Mouse (Mus musculus) hindbrain, embryonic 12.5 days (tissue): ENCODE measurements at regions not wholly inside any gene's neighbourhood (a gene's known extent, or its start where the extent isn't known, plus 50 kb on each side); places are given as distances from the start of the nearest gene placed in this dataset.

ENCODE experiments used
- ATAC-seq: fragments of 200-750 bp; cut with Nextera tagmentation; 2 replicates; pipeline ENCODE4 v1.8.0; 2017; ENCODE audit warnings: moderate TSS enrichment; ENCODE audit not compliant: low FRiP score
- H3K27ac ChIP-seq: fragments of 300-500 bp; sonication (generic); 2 replicates; pipeline ENCODE4 v1.5.1; 2016; ENCODE audit warnings: mild to moderate bottlenecking
- H3K27me3 ChIP-seq: fragments of 300-500 bp; sonication (generic); 2 replicates; pipeline ENCODE4 v1.6.1; 2016; ENCODE audit warnings: mild to moderate bottlenecking
- H3K36me3 ChIP-seq: fragments of 300-500 bp; sonication (generic); 2 replicates; pipeline ENCODE4 v1.6.1; 2016; ENCODE audit warnings: mild to moderate bottlenecking
- H3K4me1 ChIP-seq: fragments of 300-500 bp; sonication (generic); 2 replicates; pipeline ENCODE4 v1.6.1; 2016
- H3K4me2 ChIP-seq: fragments of 300-500 bp; sonication (generic); replicated peaks from 2 replicates; pipeline ENCODE4 v1.6.1; 2016; ENCODE audit warnings: mild to moderate bottlenecking
- H3K4me3 ChIP-seq: fragments of 300-500 bp; sonication (generic); 2 replicates; pipeline ENCODE4 v1.5.1; 2016; ENCODE audit warnings: mild to moderate bottlenecking
- H3K9ac ChIP-seq: fragments of 300-500 bp; sonication (generic); 2 replicates; pipeline ENCODE4 v1.6.1; 2016; ENCODE audit warnings: mild to moderate bottlenecking, moderate library complexity
- H3K9me3 ChIP-seq: fragments of 300-500 bp; sonication (generic); replicated peaks from 2 replicates; pipeline ENCODE4 v1.6.1; 2016; ENCODE audit warnings: mild to moderate bottlenecking
- WGBS: fragments of 180-500 bp; shearing (Covaris S2); methylation state at CpG from one replicate; pipeline ENCODE4 v1.1.7; 2016; 5-methylcytosine and 5-hydroxymethylcytosine counted together

GRCm38 (mm10) chr9:42196552-42196951 is 67.5 kb downstream of the Sc5d start:
- Histone ChIP-seq H3K27me3 (0 out of 2 replicates have a peak, but pooled peaks cover 2% of the 10 kb centered on the region), H3K9me3 (no peaks in the 10 kb centered on the region), H3K4me2 (no peak overlapping the region), H3K9ac (no peak overlapping the region), H3K27ac (no peak overlapping the region), H3K4me3 (no peak overlapping the region), H3K4me1 (0 out of 2 replicates have a peak, but pooled peaks cover 4% of the 10 kb centered on the region), H3K36me3 (no peaks in the 10 kb centered on the region)
- 59% methylated on average over 4 of the region's 4 CpGs for WGBS
- no peak for ATAC-seq

- H3K9me3 ChIP-seq: no peaks in the 10 kb centered on the region
- no peaks in the 10 kb centered on the region for H3K36me3 ChIP-seq
- no peak for ATAC-seq
- 0 out of 2 replicates have a peak, but pooled peaks cover 2% of the 10 kb centered on the region for H3K27me3 ChIP-seq
- H3K9ac ChIP-seq: no peak overlapping the region
- 0 out of 2 replicates have a peak, but pooled peaks cover 4% of the 10 kb centered on the region for H3K4me1 ChIP-seq
- H3K27ac ChIP-seq: no peak overlapping the region
- no peak overlapping the region for H3K4me3 ChIP-seq
- no peak overlapping the region for H3K4me2 ChIP-seq
- WGBS: 80% methylated on average over 6 of the region's 6 CpGs
Measured at GRCm38 (mm10) chr9:42196110-42196509, 67.9 kb downstream of the Sc5d start.

GRCm38 (mm10) chr9:42195651-42196050 is 68.4 kb downstream of the Sc5d start:
- H3K4me3 ChIP-seq: no peak overlapping the region
- H3K4me1 ChIP-seq: 0 out of 2 replicates have a peak, but pooled peaks cover 4% of the 10 kb centered on the region
- 80% methylated on average over 8 of the region's 8 CpGs for WGBS
- no peak overlapping the region for H3K4me2 ChIP-seq
- 0 out of 2 replicates have a peak, but pooled peaks cover 2% of the 10 kb centered on the region for H3K27me3 ChIP-seq
- no peak overlapping the region for H3K27ac ChIP-seq
- no peak overlapping the region for H3K9ac ChIP-seq
- no peaks in the 10 kb centered on the region for H3K9me3 ChIP-seq
- H3K36me3 ChIP-seq: no peaks in the 10 kb centered on the region
- ATAC-seq: no peak

GRCm38 (mm10) chr9:42194939-42195338 is 69.1 kb downstream of the Sc5d start:
- H3K27me3 ChIP-seq: 0 out of 2 replicates have a peak, but pooled peaks cover 2% of the 10 kb centered on the region
- H3K27ac ChIP-seq: no peak overlapping the region
- ATAC-seq: no peak
- no peak overlapping the region for H3K4me2 ChIP-seq
- H3K36me3 ChIP-seq: no peaks in the 10 kb centered on the region
- no peak overlapping the region for H3K9ac ChIP-seq
- 0 out of 2 replicates have a peak, but pooled peaks cover 4% of the 10 kb centered on the region for H3K4me1 ChIP-seq
- H3K4me3 ChIP-seq: no peak overlapping the region
- H3K9me3 ChIP-seq: no peaks in the 10 kb centered on the region
- whole genome bisulfite sequencing: 84% methylated on average over 6 of the region's 6 CpGs

GRCm38 (mm10) chr9:42194176-42194575 is 69.9 kb downstream of the Sc5d start:
- 0 out of 2 replicates have a peak, but pooled peaks cover 2% of the 10 kb centered on the region for H3K27me3 ChIP-seq
- H3K9ac ChIP-seq: no peak overlapping the region
- 51% methylated on average over 2 of the region's 2 CpGs for WGBS
- no peak overlapping the region for H3K27ac ChIP-seq
- no peak overlapping the region for H3K4me2 ChIP-seq
- no peak for ATAC-seq
- H3K4me3 ChIP-seq: no peak overlapping the region
- H3K4me1 ChIP-seq: 0 out of 2 replicates have a peak, but pooled peaks cover 4% of the 10 kb centered on the region
- H3K9me3 ChIP-seq: no peaks in the 10 kb centered on the region
- H3K36me3 ChIP-seq: no peaks in the 10 kb centered on the region

- no peak overlapping the region for H3K9ac ChIP-seq
- H3K36me3 ChIP-seq: no peaks in the 10 kb centered on the region
- 0 out of 2 replicates have a peak, but pooled peaks cover 4% of the 10 kb centered on the region for H3K4me1 ChIP-seq
- no peaks in the 10 kb centered on the region for H3K9me3 ChIP-seq
- ATAC-seq: no peak
- no peak overlapping the region for H3K4me2 ChIP-seq
- no peak overlapping the region for H3K4me3 ChIP-seq
- 0 out of 2 replicates have a peak, but pooled peaks cover 2% of the 10 kb centered on the region for H3K27me3 ChIP-seq
- no peak overlapping the region for H3K27ac ChIP-seq
- WGBS: 66% methylated on average over 12 of the region's 12 CpGs
Measured at GRCm38 (mm10) chr9:42192967-42193733, 69.1 kb upstream of the Sorl1 start.

- no peaks in the 10 kb centered on the region for H3K27me3 ChIP-seq
- H3K9ac ChIP-seq: no peak overlapping the region
- no peak overlapping the region for H3K4me3 ChIP-seq
- no peak overlapping the region for H3K27ac ChIP-seq
- H3K4me2 ChIP-seq: no peak overlapping the region
- no peak for ATAC-seq
- H3K36me3 ChIP-seq: no peaks in the 10 kb centered on the region
- peaks cover 19% of the 10 kb centered on the region for H3K4me1 ChIP-seq
- 88% methylated on average over 6 of the region's 6 CpGs for WGBS
- H3K9me3 ChIP-seq: no peaks in the 10 kb centered on the region
Measured at GRCm38 (mm10) chr9:42187371-42188228, 63.5 kb upstream of the Sorl1 start.

- Histone ChIP-seq H3K27ac (0 out of 2 replicates have a peak overlapping the region, but pooled peaks have one; percentile 9), H3K27me3 (no peaks in the 10 kb centered on the region), H3K4me2 (no peak overlapping the region), H3K4me1 (peaks cover 19% of the 10 kb centered on the region), H3K36me3 (no peaks in the 10 kb centered on the region), H3K4me3 (no peak overlapping the region), H3K9ac (no peak overlapping the region), H3K9me3 (no peaks in the 10 kb centered on the region)
- 85% methylated on average over 3 of the region's 3 CpGs for WGBS
- no peak for ATAC-seq
Measured at GRCm38 (mm10) chr9:42184104-42184635, 60.1 kb upstream of the Sorl1 start.

- 26% methylated on average over 5 of the region's 5 CpGs for WGBS
- Histone ChIP-seq H3K4me2 (no peak overlapping the region), H3K27me3 (no peaks in the 10 kb centered on the region), H3K9me3 (no peaks in the 10 kb centered on the region), H3K9ac (no peak overlapping the region), H3K27ac (peak overlapping the region; percentile 56; the same call in 1 of the 2 replicates), H3K4me1 (peaks cover 23% of the 10 kb centered on the region), H3K4me3 (no peak overlapping the region), H3K36me3 (no peaks in the 10 kb centered on the region)
- ATAC-seq: peak; percentile 54; the same call in 1 of the 2 replicates
Measured at GRCm38 (mm10) chr9:42183448-42183847, 59.4 kb upstream of the Sorl1 start.

- H3K4me2 ChIP-seq: no peak overlapping the region
- H3K27me3 ChIP-seq: no peaks in the 10 kb centered on the region
- no peaks in the 10 kb centered on the region for H3K9me3 ChIP-seq
- peaks cover 23% of the 10 kb centered on the region for H3K4me1 ChIP-seq
- ATAC-seq: no peak
- no peak overlapping the region for H3K9ac ChIP-seq
- WGBS: 93% methylated on average over 3 of the region's 3 CpGs
- no peak overlapping the region for H3K27ac ChIP-seq
- no peaks in the 10 kb centered on the region for H3K36me3 ChIP-seq
- no peak overlapping the region for H3K4me3 ChIP-seq
Measured at GRCm38 (mm10) chr9:42182400-42182799, 58.3 kb upstream of the Sorl1 start.

GRCm38 (mm10) chr9:42180152-42180551 is 56.1 kb upstream of the Sorl1 start:
- no peak for ATAC-seq
- H3K27me3 ChIP-seq: no peaks in the 10 kb centered on the region
- no peak overlapping the region for H3K9ac ChIP-seq
- peaks cover 23% of the 10 kb centered on the region for H3K4me1 ChIP-seq
- 92% methylated on average over 4 of the region's 4 CpGs for WGBS
- H3K4me2 ChIP-seq: no peak overlapping the region
- H3K27ac ChIP-seq: no peak overlapping the region
- H3K4me3 ChIP-seq: no peak overlapping the region
- no peaks in the 10 kb centered on the region for H3K9me3 ChIP-seq
- H3K36me3 ChIP-seq: no peaks in the 10 kb centered on the region
